Mouse (Mus musculus): Measurements from ENCODE around the gene Npas3.

- TF ChIP-seq CTCF (IDR thresholded peaks at IDR 0.05; ENCODE audit: low read depth) (no peak), EP300 (optimal IDR thresholded peaks at IDR 0.05) (no peak)
These were observed 319 bp downstream of the Npas3 start for GRCm38 (mm10) chr12:53248796-53249195.

All from stomach, postnatal 0 days (tissue).